Mouse (Mus musculus) CD4-positive naive resting alpha-beta T cell, adult 57 days (primary cell): ENCODE data around the gene Abcc8. TPM values are rescaled to one million over a fixed set of nuclear protein-coding genes. Genes with fewer than 3 reads are reported as not detected.

Experiments
- total RNA-seq: library from RNA; stranded (reverse); gene quantifications from one replicate; pipeline ENCODE4 v1.2.4, GENCODE M21; 2023

Abcc8 gene
- total RNA-seq, result 0.68 TPM

DNA sequence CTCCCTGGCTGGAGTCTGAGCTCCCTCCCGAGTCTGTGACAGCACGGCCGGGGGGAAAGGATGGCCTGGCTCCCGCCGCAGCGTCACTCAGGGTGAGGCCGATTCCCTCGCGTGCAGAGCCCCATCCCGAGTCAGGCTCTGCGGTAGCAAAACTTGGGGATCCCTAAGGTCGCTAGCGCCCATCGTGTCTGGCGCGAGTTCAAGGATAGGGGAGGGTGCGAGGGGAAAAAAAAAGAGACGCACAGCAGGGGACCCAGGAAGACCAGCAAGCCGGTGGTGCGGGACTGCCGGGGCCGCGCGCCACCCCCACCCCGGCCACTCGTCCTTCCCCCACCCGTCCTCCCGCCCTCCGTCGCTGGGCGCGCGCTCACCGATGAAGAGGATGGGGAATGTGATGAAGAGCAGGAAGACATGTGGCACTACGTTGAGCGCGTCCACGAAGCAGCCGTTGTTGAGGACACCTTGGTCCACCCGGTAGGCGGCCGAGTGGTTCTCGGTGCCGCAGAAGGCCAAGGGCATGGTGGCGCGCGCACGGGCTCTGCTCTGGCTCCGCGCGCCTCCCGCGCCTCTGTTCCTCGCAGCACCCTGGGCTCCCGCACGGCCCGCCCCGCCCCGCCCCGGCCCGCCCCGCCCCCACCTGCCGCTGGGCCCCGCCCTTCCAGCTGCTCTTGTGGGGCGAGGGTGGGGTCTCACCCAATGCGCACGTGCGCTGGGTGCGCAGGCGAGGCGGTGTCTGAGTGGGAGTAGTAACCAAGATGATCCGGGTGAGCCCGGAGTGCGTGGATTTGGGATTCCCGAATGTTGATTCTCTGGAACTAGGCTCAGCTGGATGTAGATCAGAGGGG lies at the start of gene Abcc8:
TSS of gene Abcc8 (minus strand) at position 603 of the 845 bp plus-strand sequence.

DNA sequence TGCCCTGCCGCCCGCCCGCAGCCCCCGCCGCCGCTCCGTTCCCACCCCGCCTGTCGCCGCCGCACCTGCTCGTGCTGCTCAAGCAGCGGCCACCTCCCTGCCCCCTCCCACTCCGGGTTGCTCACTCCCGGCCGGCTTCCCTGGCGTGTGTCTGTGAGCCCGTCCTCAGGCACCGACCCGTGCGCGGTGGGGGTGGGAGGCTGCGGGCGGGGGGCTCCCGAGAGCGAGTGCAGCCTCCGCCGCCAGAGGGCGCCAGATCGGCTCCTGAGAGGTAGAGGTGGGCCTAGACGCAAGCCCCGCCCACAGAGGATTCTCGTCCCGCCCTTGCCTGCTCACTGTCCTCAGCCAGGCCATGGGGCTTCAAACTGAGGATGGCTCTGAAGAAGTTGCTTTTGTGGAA lies 79.3 kb downstream of the Abcc8 start, which contains the start of gene Kcnj11:
TSS of gene Kcnj11 (minus strand) at position 202 of the 400 bp plus-strand sequence.

Other genes with a start within 250 kb of the Abcc8 start
- gene Abcc6, start 149.7 kb downstream of the Abcc8 start, total RNA-seq, result not detected
- gene Nomo1, start 146.3 kb downstream of the Abcc8 start, total RNA-seq, result 38.3 TPM
- gene Kcnj11, start 79.3 kb downstream of the Abcc8 start, total RNA-seq, result not detected
- not detected for gene Ush1c, start 58.5 kb upstream of the Abcc8 start, total RNA-seq
- 0.12 TPM for gene Otog, start 61.0 kb upstream of the Abcc8 start, total RNA-seq
- not detected for gene Myod1, start 196.4 kb upstream of the Abcc8 start, total RNA-seq
- 0.65 TPM for gene Kcnc1, start 216.5 kb upstream of the Abcc8 start, total RNA-seq